Comparison of ENCODE assay signal across 8 mouse cellular contexts in the genomic region with DNA sequence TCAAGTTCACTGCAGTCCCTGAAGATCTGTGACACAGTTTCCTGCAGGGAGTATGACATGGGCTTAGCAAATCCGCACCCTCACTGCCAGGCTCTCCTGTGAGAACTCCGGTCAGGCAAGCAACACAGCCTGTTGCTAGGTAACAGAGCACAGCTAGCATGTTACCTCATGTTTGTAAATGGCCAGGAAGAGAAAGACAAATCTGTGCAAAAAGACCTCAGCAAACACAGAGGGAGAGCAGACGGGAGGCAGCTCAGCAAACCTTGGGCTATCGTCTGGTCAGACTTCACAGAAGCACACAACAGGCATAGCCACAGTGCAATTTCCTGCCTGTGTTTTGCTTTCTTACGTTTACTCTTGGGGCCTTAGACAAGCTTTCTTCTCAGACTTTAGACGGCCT. TPM values are rescaled to one million over a fixed set of nuclear protein-coding genes. Genes with fewer than 3 reads are reported as not detected.
DNase-seq lines count a peak whose midpoint lies in the region; ATAC-seq lines count a peak whose summit lies in the region.

No protein-coding gene starts in this region.

- no peaks in the 10 kb centered on the region for H3K27me3 ChIP-seq in kidney, embryonic 16.5 days (ENCODE audit: insufficient read depth, low read length)
- no peaks in the 10 kb centered on the region for H3K27me3 ChIP-seq in embryonic facial prominence, embryonic 12.5 days
- H3K27me3 ChIP-seq in hindbrain, embryonic 13.5 days = no peaks in the 10 kb centered on the region
- no peaks in the 10 kb centered on the region for H3K27me3 ChIP-seq in midbrain, embryonic 14.5 days (ENCODE audit: control insufficient read depth, insufficient read depth, low read length)

- WGBS in kidney, embryonic 16.5 days = 9% methylated on average over 6 of the region's 6 CpGs
- WGBS in embryonic facial prominence, embryonic 12.5 days = 7% methylated on average over 6 of the region's 6 CpGs
- 0% methylated on average over 6 of the region's 6 CpGs for WGBS in hindbrain, embryonic 13.5 days
- WGBS in midbrain, embryonic 14.5 days = under 1% methylated on average over 6 of the region's 6 CpGs

- ATAC-seq in kidney, embryonic 16.5 days (ENCODE audit: low FRiP score, low TSS enrichment) = peak; percentile 81; the same call in 1 of the 2 replicates
- ATAC-seq in embryonic facial prominence, embryonic 12.5 days (ENCODE audit: insufficient number of reproducible peaks, insufficient read depth, low FRiP score, low TSS enrichment) = 0 out of 2 replicates have a peak, but pooled peaks have one; percentile 50
- ATAC-seq in hindbrain, embryonic 13.5 days (ENCODE audit: low FRiP score) = peak; percentile 65
- ATAC-seq in midbrain, embryonic 14.5 days (ENCODE audit: low FRiP score, low TSS enrichment) = peak; percentile 72; the same call in 1 of the 2 replicates

- H3K4me3 ChIP-seq in kidney, embryonic 16.5 days (ENCODE audit: low read length) = no peak overlapping the region
- H3K4me3 ChIP-seq in embryonic facial prominence, embryonic 12.5 days = no peak overlapping the region
- no peak overlapping the region for H3K4me3 ChIP-seq in hindbrain, embryonic 13.5 days
- no peak overlapping the region for H3K4me3 ChIP-seq in midbrain, embryonic 14.5 days (replicated peaks; ENCODE audit: low read depth, low read length)

- H3K9me3 ChIP-seq in kidney, embryonic 16.5 days (ENCODE audit: low read length) = no peaks in the 10 kb centered on the region
- H3K9me3 ChIP-seq in embryonic facial prominence, embryonic 12.5 days = no peaks in the 10 kb centered on the region
- H3K9me3 ChIP-seq in hindbrain, embryonic 13.5 days = no peaks in the 10 kb centered on the region
- no peaks in the 10 kb centered on the region for H3K9me3 ChIP-seq in midbrain, embryonic 14.5 days (ENCODE audit: control insufficient read depth, low read length)

- H3K4me1 ChIP-seq in kidney, embryonic 16.5 days (ENCODE audit: insufficient read depth, low read length) = peaks cover 8% of the 10 kb centered on the region
- H3K4me1 ChIP-seq in embryonic facial prominence, embryonic 12.5 days = peaks cover 14% of the 10 kb centered on the region
- H3K4me1 ChIP-seq in hindbrain, embryonic 13.5 days (replicated peaks) = peaks cover 62% of the 10 kb centered on the region
- H3K4me1 ChIP-seq in midbrain, embryonic 14.5 days (ENCODE audit: control insufficient read depth, insufficient read depth, low read length) = peaks cover 37% of the 10 kb centered on the region

- no peak for DNase-seq in kidney, postnatal 10 days
- peak; percentile 80 for DNase-seq in midbrain, embryonic 14.5 days
- DNase-seq in spleen, postnatal 14 days (ENCODE audit: low spot score in 2 of 2) = no peak
- DNase-seq in thymus, postnatal 4 days = no peak
- no peak for DNase-seq in layer of hippocampus, postnatal 14 days (ENCODE audit: low spot score in 2 of 2)

- peak overlapping the region; percentile 15; the same call in 1 of the 2 replicates for H3K4me2 ChIP-seq in kidney, embryonic 16.5 days (replicated peaks; ENCODE audit: low read depth, low read length)
- peak overlapping the region; percentile 2; the same call in 1 of the 2 replicates for H3K4me2 ChIP-seq in embryonic facial prominence, embryonic 12.5 days (replicated peaks)
- peak overlapping the region; percentile 33 for H3K4me2 ChIP-seq in hindbrain, embryonic 13.5 days
- peak overlapping the region; percentile 26 for H3K4me2 ChIP-seq in midbrain, embryonic 14.5 days (ENCODE audit: low read length)

- H3K27ac ChIP-seq in kidney, embryonic 16.5 days (ENCODE audit: low read length) = no peak overlapping the region
- peak overlapping the region; percentile 33 for H3K27ac ChIP-seq in embryonic facial prominence, embryonic 12.5 days
- H3K27ac ChIP-seq in hindbrain, embryonic 13.5 days = peak overlapping the region; percentile 85
- H3K27ac ChIP-seq in midbrain, embryonic 14.5 days (replicated peaks; ENCODE audit: low read depth, low read length) = peak overlapping the region; percentile 66

- H3K36me3 ChIP-seq in kidney, embryonic 16.5 days (ENCODE audit: insufficient read depth, low read length) = no peaks in the 10 kb centered on the region
- H3K36me3 ChIP-seq in embryonic facial prominence, embryonic 12.5 days = 0 out of 2 replicates have a peak, but pooled peaks cover 5% of the 10 kb centered on the region
- H3K36me3 ChIP-seq in hindbrain, embryonic 13.5 days = peaks cover 25% of the 10 kb centered on the region
- peaks cover 23% of the 10 kb centered on the region for H3K36me3 ChIP-seq in midbrain, embryonic 14.5 days (ENCODE audit: control insufficient read depth, insufficient read depth, low read length)

- H3K9ac ChIP-seq in kidney, embryonic 16.5 days (replicated peaks; ENCODE audit: low read length) = no peak overlapping the region
- H3K9ac ChIP-seq in embryonic facial prominence, embryonic 12.5 days = no peak overlapping the region
- peak overlapping the region; percentile 56 for H3K9ac ChIP-seq in hindbrain, embryonic 13.5 days
- H3K9ac ChIP-seq in midbrain, embryonic 14.5 days (replicated peaks; ENCODE audit: low read length) = no peak overlapping the region

RNA-seq across cellular contexts. Expression of gene Map1b, which starts 40.9 kb away (rescaled TPM):
- polyA plus RNA-seq in kidney, embryonic 16.5 days (2015; fragmentation: Nextera tagmentation; extraction: Ambion mirVana) = 48.2 and 58.4 TPM in 2 replicates
- 272 and 301 TPM in 2 replicates for polyA plus RNA-seq in embryonic facial prominence, embryonic 12.5 days (2016; fragmentation: Nextera tagmentation; extraction: Ambion mirVana)
- 2,103 and 2,232 TPM in 2 replicates for polyA plus RNA-seq in hindbrain, embryonic 13.5 days (2015; fragmentation: Nextera tagmentation; extraction: Ambion mirVana)
- polyA plus RNA-seq in midbrain, embryonic 14.5 days (2014; fragmentation: Nextera tagmentation; extraction: Ambion mirVana) = 2,111 and 2,470 TPM in 2 replicates
- 100 to 1,000 TPM; 795 to 818 TPM for total RNA-seq in layer of hippocampus, postnatal 14 days (2021)
